Mouse (Mus musculus) G1E-ER4 (cell line): ENCODE data around the gene Commd6. TPM values are rescaled to one million over a fixed set of nuclear protein-coding genes. Genes with fewer than 3 reads are reported as not detected.

ENCODE experiments used
- GATA1 ChIP-seq: IDR thresholded peaks from one replicate; pipeline ENCODE4 v1.8.0; 2012; ENCODE audit warnings: low read length, inconsistent platforms
- polyA plus RNA-seq: library from polyadenylated mRNA; stranded (reverse); fragments of >175 nt; gene quantifications from 2 replicates; pipeline ENCODE4 v1.2.3, GENCODE M21; 2012

Commd6 gene
- polyA plus RNA-seq, 1 experiment, result 4.9 TPM

DNA sequence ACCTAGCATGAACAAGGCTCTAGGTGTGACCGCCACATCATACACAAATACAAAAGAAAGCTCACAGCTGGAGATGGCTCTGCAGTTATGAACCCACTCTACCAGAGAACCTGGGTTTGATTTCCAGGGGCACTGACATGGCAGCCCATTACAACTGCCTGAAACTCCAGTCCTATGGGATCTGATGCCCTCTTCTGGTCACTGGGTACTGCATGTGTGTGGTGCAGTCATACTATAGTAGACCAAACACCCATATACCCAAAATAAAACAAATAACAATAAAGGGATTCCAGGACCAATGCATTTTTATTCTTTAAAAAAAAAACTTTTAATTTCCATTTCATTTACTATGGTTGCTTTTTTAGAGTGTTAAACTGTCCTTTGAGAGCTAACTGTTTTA is 4.7 kb downstream of the Commd6 start:
- TF ChIP-seq GATA1, result no peak

DNA sequence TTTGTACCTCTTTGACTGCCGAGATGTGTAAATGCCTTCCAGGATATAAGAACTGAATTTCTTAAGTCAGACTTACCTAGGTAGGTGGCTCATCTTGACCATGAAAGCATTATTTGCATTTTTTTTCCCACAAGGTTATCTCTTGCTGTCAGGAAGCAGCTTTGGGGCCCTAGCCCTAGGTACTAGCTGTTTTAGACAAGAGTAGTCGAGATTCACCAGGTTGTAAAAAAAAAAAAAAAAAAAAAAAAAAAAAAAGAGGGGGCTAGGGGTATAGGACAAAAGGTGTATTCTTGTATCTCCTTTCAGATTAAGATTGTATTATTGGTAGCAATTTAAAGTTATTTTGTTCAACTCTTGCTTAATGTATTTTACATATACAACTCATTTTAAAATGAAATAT is 9.9 kb downstream of the Commd6 start:
- TF ChIP-seq GATA1, result no peak

- TF ChIP-seq GATA1, result no peak
These were observed 22.8 kb downstream of the Commd6 start for GRCm38 (mm10) chr14:101617680-101618079.

DNA sequence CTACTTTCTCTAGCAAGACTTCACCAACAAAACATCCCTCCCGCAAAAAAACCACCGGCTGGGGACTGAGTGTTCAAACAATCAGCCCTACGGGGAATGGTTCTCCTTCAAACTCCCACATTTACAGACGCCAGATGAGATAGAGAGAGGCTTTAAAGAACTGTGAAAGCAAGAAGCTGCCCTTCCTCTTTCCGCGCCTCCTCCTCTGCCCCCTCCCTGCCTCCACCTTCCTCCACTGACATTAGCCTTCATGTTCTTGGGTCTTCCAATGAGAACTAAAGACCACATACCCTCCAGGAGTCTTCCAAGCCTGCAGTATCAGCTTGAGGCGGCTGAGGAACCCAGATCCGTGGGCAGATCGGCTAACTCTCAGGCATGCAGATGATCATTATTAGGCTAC is 24.3 kb downstream of the Commd6 start:
- no peak for TF ChIP-seq GATA1

DNA sequence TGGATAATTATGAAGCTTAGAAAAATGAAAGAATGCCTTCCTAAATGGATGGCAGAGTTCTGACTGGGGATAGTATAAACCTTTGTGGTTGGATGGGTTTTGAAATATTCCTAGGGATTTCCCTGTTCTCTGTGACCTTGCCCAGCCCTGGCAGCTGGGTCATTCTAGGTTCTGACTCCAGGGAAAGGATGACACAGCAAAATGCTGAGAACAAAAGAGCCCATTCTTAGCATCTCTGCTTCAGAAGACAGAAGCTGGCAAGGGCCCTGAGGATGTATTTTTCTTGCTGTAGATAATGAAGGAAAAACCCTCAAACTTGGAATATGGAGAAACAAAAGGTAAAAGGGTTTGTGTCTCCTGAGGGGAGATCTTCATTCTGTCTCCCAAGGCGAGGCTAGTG is 27.3 kb downstream of the Commd6 start:
- no peak for TF ChIP-seq GATA1

DNA sequence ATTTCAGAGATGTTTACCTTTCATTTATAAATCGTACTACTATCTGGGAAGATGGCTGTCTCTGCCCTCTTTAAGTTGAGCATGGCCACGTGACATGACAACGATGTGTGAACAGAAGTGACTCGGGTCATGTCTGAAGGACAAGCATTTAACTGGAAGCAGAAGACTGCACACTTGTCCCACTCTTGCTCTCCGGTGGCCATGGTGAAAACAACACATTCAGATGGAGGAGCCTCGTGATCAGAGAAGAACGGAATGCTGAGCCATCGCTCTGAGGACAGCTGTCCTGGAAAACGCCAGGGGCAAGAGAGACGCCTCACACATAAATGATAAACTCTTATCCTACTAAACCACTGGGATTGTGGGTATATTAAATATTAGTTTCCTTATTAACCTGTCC is 29.8 kb downstream of the Commd6 start:
- TF ChIP-seq GATA1, result no peak

DNA sequence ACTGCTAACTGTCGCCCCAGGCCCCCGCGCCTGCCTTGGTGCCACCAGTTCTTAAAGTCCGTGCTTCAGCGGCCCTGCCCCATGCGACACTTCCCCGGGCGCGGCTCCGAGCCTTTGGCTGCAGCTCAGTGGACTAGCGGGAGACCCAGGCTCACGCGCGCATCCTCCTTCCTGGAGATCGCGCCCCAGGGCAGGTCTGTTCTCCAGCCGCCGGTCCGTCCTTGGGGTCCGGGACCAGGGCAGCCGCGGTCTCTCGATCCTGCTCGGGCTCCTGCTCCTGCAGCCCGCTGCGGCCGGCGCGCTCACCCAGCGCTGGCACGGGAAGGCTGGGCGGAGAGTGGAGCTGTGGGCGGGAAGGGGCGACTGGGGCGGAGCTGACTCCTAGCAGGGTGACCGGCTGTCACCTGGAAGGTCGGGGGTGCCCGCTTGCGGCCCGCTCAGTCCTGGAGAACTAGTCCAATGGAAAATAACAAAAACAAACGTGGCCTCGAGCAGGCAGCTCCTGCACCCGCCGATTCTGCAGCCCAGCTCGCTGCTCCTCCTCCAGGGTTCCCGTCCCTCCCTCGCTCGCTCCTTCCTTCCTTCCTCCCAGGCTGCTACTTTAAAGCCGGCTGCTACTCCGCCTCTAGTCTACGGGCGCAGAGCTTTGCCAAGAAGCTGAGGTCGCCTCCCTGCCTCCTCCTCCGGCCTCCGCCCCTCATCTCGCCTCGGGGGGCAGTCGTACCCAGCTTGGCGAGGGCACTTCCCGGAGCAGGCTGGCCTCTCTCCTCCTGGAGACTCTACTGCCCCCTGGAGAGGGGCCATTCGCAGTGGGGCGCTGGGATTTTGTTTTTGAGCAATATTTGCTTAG is 31.7 kb downstream of the Commd6 start, which contains the start of gene Tbc1d4:
Tbc1d4 (minus strand) TSS at position 673 of the 850 bp plus-strand sequence.
- no peak for TF ChIP-seq GATA1

DNA sequence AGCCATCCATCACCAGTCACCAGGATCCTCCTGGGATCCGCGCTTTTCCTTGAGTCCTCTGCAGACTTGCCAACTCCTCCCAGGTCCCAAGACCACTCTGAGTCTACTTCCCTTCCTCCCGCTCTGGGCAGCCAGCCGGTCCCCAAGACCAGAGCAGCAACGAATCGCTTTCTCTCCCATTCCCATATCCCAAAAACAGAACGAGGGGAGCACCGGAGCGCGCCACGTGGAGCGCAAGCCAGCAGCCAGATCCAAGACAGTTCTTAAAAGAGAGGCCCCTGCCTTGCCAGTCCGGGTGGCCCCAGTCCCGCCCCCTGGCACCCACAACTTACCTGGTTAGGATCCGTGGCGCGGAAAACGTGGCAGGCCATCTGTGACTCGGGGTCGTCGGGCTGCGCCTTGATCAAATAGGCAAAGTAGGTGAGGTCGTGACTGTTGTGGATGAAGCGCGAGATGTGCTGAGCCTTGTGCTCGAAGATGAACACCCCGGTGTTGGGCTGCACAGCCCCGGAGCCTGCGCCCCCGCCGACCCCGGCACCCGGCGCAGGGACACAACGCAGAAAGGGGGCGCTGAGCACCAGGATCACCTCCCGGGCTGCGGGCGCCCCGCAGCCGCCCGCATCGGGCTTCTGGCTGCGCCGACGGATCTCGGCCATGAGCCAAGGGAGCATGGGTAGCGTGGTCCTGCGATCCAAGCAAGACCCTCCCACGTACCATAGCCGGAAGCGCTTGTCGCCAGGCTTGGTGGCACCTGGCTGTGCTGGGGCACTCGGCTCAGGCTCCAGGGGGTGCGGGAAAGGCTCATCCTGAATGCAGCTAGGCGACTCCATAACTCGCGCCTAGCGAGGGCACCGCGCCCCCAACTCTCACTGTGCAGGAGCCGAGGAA is 32.6 kb downstream of the Commd6 start:
- TF ChIP-seq GATA1, result no peak

DNA sequence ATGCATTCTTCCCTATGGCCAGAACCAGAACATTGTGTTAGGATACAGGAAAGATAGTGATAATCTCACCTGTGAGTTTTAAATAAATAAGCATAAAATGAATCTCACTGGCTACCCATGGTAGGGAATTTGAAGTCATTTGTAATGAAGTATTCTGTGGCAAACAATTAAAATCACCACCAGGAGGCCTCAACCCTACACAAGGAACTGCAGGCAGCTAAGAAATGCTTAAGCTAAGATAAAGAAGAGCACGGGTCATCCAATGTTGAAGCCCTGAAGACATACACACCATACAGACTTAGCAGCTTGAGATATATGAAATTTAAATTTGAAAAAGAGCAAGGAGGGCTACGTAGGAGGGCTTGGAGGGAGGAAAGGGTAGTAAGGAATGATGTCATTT is 34.6 kb downstream of the Commd6 start:
- no peak for TF ChIP-seq GATA1

GRCm38 (mm10) chr14:101602851-101603250 is 37.6 kb downstream of the Commd6 start:
- no peak for TF ChIP-seq GATA1

DNA sequence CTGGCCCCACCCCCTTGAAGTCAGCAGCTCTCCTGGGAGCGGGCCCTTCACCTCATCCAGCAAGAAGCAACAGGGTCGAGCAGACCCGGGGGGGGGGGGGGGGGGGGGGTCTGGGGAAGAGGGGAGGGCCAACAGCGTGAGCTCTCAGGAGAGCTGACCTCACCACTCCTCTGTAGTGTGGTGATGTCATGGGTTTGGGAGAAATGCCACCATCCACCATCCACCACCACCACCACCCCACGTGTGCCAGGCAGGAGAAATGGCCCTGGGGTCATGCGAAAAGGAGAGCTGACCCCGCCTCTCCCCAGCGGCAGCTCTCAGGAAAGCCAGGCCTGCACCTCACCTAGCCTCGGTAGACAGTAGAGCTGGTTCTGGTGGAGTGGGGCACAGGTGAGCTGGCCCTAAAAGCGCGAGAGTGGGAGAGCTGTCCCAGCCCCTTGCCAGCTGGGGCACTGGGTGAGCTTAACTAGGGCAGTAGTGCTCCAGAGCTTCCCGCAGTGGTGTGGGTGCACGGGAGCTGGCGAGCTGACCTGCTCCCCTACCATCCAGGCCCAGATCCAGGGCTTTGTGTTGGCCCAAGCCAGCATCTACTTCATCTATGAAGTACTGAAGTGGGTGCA is 43.3 kb downstream of the Commd6 start:
- TF ChIP-seq GATA1, result no peak

DNA sequence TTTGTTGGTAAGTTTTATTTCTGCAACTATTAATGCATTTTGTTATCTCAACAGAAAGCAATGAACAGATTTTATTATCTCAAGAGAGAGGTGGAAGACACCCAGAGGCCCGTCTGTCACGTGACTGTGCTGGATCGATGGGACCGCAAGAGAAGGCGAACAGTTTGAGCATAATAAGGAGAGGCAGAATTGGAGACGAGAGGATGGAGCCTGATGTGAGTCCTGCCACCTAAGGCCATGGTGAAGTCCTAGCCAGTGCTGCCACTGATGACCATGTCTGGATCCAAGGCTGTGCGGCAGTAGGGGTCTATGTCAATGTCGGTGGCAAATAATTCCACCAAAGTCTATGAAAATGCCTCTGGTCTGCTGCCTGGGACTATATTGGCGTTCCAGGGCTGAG is 43.8 kb downstream of the Commd6 start:
- TF ChIP-seq GATA1, result no peak

- TF ChIP-seq GATA1, result no peak
These were observed 45.0 kb downstream of the Commd6 start for GRCm38 (mm10) chr14:101595301-101596080.

GRCm38 (mm10) chr14:101594001-101594400 is 46.5 kb downstream of the Commd6 start:
- no peak for TF ChIP-seq GATA1

DNA sequence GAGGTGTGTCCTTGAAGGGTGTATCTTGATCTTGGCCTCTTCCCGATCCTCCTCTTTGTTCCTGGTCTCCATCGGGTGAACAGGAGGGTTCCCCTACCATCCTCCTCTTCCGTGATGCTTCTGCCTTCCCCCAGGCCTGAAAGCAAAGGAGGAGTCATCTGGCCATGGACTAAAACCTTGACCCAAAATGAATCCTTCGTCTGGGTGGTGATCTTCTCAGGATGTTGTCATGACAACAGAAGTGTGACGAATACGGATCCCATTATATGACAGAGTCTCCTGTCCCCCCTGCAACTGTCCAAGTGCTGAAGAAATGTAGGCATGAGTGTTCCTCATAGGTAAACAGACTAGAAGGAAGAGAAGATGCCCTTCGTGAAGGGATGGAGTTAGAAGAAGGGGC is 47.1 kb downstream of the Commd6 start:
- TF ChIP-seq GATA1, result no peak
